Mouse (Mus musculus) thymus, adult 2 months (tissue): ENCODE measurements at regions not wholly inside any gene's neighbourhood (a gene's known extent, or its start where the extent isn't known, plus 50 kb on each side); places are given as distances from the start of the nearest gene placed in this dataset.

Experiments
- CTCF ChIP-seq: fragments of 200-500 bp; IDR thresholded peaks from 2 replicates; pipeline ENCODE4 v1.5.1; 2012; ENCODE audit warnings: mild to moderate bottlenecking, control low read depth, low read length, moderate library complexity, borderline replicate concordance; ENCODE audit not compliant: control insufficient read depth, poor library complexity, insufficient read depth; ENCODE audit errors: extremely low read depth
- POLR2A ChIP-seq: fragments of 200-500 bp; IDR thresholded peaks from 2 replicates; pipeline ENCODE4 v1.6.1; 2012; ENCODE audit warnings: mild to moderate bottlenecking, low read length, control low read depth, moderate library complexity; ENCODE audit not compliant: control insufficient read depth, poor library complexity, insufficient read depth; ENCODE audit errors: extremely low read depth

DNA sequence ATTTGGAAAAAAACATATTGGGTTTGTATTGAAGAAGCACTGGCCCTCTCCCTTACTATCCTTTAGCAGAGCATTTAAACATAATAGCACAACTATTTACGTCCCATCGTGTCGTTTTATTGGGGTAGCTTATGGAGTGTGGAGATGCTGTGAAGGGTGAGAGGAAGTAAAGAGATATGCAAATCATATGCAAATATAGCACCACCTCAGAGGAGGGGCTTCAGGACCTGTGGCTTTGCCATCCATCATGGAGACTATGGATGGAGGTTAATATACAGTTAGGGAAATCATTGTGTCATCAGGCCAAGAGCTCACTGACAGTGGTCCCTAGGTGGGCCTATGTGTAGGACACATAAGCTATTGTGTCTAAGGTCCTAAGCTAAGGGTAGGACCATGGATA is 178.2 kb downstream of the Tle3 start:
- no peak for TF ChIP-seq POLR2A
- no peak for TF ChIP-seq CTCF
